Mouse (Mus musculus): ENCODE measurements around the gene Pcbp3.

Pcbp3 gene

DNA sequence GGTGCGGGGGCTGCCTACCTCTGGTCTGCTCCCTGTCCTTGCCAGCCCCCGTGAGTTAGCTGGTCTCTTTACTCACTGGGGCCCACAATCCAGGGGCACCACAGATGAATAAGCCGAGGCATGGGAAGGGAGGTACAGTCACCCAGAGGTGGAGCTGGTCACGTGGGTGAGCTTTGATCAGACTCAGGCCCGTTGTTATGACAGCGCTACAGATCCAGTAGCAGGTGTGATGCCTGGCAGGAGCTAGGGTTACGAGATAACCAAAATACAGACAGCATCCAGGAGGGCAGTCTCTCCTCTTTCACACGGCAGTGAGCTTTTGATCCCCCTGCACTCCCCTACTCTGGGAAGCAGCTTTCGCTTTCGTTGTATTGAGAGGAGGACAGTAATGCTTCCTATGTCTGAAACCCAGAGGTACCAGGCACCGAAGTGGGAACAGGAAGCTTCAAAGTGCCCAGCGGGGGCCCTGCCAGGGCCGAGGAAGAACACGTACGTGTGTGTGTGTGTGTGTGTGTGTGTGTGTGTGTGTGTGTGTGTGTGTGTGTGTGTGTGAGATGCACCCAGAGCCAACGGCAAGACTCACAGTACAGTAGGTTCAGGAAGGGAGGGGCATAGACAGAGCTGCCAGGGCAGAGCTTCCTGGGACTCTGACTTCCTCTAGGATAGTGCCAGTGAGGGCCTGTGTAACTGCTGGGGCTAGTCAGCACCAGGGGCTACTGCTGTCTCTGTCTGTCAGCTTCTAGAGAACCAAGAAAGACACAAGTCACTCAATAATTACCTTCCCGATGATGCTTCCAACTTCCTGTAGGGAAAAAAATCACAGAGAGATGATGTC is 162.7 kb downstream of the Pcbp3 start:
- no peak for DNase-seq

DNA sequence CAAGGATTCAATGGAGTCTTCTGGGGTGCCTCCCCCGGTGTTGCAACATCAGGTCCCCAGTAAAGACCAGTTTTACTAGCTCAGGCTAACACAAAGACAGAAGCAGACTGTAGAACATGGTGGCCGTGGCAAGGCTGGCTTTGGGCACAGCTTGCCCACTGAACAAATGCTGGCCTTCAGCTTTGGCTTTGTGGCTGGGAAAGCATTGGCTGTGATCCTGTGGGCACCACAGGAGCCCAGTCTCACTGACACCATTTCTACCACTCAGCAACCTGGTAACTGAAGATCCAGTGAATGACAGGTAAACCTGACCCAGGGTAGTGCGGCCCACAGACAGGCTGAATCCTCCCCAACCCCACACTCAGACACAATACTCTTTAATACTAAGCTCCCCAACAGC is 167.6 kb downstream of the Pcbp3 start:
- DNase-seq, result no peak

DNA sequence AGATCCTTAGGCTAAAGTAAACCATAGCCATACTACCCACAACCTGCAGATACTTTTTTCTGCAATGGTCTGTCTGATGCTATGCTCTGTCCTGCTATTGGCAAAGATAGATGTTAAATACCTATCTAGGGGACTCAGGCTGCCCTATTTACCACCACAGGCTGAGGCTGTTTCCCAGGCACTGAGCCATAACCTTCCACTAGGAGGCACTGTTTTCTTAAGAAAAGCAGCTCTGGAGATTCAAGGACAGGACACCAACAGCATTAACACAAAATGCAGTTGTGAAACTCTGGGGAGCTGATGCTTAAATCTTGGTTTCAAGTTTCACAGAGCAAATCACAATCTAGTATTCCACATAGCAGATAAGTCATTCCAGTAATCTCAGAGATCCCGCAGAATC is 170.2 kb downstream of the Pcbp3 start:
- DNase-seq, result peak; percentile 43

DNA sequence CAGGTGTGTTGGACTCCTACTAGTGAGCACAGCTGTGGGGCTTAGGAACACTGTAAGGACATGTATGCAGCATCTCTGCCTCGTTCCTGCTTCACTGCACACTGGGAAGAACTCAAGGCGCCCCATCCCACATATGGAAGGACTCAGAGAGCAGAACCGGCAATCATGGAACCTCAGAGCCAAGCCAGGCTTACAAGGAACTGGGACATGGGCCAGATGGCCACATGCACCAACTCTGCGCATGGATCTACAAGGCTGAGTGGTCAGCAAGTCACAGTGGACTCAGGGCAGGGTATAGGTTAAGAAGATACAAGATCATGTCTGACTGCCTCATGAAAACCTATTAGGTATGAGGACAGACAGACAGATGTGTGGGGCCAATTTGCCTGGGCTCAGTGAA is 171.8 kb downstream of the Pcbp3 start:
- DNase-seq, result no peak

DNA sequence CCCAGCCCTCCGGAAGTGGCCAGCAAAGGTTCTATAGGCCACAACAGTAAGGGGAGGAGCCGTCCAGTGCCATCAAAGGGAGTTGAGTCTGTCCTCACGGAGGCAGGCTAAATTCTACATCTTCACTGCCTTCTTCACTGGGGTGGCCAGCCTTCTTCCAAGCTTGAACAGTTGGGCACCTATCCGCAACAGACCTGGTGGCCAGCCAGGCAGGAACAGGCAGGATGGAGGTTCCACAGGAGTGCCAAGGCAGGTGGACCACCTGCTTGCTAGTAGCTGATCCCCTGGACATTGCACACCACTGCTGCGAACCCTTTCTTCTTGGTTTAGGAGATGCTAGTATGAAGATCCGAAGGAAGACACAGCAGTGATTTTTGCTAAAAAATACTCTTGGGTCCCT is 176.4 kb downstream of the Pcbp3 start:
- no peak for DNase-seq

DNA sequence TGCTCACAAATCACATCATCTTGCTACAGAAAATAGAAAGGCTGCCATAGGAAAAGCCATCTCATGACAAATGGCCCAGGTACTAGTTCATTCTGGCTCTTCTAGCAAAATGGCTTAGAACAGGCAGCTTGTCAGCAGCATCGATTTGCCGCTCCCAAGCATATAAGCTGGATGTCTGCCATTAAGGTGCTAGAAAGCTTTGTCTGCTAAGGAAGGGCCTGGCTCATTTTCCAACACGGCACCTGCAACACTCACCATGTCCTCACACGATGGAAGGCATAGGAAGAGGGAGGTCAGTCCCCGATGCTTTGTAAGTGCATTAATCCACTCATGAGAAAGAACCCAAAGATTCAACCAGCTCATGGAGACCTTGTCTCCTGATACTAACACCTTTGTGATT is 182.5 kb downstream of the Pcbp3 start:
- DNase-seq, result no peak

DNA sequence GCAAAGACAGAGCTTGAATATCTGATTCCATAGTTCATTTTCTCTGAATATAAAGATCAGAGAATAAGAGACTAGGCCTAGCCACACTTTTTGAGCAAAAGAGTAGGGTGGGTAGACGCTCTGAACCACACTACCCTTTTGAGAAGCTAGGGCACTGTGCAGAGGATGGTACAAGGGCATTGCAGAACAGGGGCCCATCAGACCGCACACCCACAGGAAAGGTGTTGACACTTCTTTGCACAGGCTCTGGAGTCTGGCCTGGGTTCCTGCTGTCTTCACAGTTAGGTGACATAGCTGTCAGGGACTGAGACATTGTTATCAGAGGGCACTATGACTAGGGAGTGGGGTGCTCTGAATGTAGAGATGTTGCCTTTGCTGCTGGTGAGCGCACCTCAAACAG is 190.1 kb downstream of the Pcbp3 start:
- no peak for DNase-seq

DNA sequence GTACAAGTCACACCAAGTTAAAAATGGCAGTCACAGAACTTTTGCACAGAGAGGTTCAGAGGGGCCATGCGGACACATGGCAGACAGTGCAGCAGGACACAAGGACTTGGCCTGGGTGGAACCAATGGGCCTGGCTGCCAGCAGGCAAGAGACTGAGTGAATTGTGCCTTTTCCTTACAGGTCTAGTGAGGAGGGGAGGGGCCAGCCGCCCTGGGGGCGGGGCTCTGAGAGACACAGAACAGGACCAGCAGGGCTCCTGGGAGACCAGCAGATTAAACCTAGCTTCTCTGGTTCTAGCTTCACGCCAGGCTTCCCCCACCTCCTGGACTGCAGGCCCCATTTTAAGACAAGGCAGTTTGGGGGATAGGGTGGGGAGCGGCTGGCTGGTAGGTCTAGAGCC is 190.6 kb downstream of the Pcbp3 start:
- no peak for DNase-seq

DNA sequence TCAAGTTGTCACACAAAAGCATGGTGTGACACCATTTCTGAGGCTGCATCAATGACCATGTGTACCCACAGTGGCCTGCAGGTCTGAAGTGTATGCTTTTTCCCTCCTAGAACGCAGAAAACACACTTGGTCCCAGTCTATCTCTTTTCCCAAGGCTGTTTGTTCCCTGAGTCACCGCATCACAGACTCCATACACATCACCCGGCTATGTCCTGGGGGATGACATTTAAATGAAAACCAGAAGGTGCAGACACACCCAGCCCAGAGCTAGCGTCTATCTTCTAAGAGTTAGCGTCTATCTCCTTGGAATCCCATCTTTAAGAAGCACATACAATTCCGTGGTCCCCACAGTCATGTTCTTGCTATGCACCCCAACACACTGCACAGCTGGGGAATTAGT is 192.1 kb downstream of the Pcbp3 start:
- no peak for DNase-seq

DNA sequence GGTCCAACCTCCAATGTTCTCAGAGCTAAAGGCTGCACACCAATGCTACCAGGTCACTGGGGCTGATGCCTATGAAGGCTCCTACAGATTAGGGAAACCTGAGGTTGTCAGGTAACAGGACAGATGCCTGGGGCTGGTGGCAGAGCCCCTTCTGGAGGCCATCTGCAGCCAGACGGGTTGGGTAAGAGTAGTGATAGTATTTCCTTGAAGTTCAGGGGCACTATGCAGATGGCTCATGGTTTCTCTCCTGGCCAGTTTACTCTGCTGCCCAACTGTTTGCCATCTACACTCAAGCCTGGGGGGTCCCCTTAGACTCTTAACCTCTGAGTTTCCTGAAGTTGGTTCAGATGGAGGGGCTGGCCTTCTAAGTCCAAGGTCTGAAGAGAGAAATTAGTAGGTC is 195.5 kb downstream of the Pcbp3 start:
- no peak for DNase-seq

DNA sequence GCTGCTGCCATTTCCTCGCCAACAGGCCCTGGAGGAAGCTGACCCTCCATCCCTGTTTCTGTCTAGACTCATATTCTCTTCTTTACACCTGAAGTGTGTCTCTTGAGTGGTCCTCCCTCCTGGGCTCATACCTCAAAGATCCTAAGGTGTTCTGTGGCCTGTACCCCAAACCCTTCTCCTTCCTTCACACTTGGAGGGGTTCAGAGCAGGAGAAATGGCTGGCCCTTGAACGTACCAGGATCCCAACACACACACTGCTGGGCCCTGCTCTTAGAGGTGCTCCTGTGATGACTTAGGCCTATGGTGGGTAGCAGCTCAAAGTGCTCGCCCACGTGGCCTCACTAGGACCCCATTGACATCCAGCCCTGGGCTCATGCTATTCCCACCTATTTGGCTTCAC is 196.8 kb downstream of the Pcbp3 start:
- DNase-seq, result no peak

DNA sequence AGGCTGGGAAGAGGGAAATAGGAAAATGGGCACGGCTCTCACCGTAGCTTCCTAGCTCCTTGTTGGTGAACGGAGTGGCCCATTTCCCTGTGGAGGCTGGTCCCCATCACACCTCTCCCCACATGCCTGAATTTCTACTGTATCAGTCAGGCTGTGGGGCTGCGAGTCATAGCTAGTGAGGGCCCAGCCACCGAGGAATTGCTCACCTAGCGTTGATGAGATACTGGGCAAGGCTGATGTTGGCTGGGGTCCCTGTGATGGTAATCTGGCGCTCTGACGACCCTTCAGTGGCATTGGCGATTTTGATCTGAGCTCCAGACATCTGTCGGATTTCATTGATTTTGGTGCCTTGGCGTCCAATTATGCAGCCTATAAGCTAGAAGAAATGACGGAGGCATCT is 198.7 kb downstream of the Pcbp3 start:
- DNase-seq, result no peak

DNA sequence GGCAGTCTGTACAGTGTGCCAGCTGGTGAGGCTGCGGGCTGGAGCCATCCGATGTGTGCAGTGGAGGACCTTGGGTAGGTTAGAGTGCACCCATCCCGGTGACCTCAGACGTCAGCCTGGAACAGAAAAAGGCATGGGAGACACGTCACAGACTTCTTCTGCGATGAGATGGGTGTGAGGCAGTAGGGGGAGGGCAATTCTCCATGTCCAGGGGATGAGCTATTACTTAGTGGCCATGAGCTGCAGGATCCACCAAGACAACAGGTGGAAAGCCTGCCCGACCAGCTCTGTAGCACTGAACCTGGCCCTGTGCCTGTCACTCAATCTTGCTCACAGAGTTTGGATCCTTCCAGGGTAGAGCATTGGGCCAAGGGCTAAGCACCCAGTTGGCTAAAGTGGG is 199.3 kb downstream of the Pcbp3 start:
- DNase-seq, result no peak

DNA sequence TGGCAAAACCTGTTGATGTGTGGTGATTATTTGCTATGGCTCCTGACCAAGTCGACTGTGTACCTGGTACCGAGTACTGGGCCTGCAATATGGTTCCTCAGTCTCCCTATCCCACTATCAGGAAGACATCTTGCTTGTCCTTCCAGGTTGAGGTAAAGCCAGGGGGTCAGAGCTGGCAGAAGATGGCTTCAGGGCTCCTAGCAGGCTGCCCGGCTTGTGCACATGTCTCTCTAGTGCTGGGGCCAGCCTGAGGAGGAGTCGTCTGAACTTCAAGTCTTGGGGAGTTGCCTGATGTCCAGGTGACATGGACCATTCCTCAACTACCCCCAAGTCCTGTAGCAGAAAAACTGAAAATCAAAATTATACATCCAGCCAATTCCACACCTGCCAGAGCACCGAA is 201.8 kb downstream of the Pcbp3 start:
- no peak for DNase-seq

DNA sequence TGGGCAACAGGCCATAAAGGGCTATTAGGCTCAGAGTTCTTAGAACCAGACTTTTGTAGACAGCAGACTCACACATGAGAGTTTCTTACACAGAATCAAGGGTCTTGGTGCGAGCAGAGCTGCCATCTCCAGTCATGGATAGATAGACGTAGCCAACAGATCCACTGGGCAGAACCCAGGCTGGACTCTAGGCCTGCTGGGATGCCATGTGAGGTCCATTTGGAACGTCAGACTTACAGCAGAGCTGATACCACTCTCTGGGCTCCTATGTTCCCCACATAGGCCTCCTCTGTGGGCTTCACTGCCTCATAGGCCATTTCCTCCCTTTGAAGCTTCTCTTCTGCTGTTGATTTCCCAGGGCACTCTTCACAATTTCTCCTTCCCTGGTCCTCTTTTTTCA is 208.0 kb downstream of the Pcbp3 start:
- DNase-seq, result no peak

DNA sequence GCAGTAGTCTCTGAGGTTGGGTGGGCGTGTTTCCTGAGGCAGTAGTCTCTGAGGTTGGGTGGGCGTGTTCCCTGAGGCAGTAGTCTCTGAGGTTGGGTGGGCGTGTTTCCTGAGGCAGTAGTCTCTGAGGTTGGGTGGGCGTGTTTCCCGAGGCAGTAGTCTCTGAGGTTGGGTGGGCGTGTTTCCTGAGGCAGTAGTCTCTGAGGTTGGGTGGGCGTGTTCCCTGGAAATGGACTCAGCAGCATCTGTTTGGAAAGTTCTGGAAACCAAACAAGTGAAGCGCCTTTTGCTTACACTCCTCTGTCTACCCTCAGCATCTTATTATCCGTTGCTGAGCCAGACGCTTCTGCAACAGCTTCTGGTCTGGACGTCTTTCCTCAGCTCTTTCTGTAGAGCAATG is 217.4 kb downstream of the Pcbp3 start:
- DNase-seq, result peak; percentile 74

DNA sequence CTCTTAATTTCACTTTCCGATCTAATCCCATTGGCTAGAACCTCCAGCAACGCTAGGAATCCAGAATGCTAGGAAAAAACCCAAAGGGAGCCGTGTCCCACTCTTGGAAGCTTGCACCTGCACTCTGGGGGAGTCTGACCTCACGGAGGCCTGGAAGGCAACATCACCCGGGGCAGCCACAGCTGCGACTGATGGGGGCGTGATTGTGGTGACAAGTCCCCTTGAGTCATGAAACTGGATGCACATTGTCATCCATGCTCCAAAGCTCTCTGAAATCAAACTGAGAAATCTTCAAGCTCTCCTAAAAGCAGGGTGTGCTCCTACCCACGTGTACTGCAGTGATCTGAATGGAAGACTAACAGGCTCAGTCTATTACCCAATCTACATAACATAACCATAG is 224.9 kb downstream of the Pcbp3 start:
- peak; percentile 22 for DNase-seq

DNA sequence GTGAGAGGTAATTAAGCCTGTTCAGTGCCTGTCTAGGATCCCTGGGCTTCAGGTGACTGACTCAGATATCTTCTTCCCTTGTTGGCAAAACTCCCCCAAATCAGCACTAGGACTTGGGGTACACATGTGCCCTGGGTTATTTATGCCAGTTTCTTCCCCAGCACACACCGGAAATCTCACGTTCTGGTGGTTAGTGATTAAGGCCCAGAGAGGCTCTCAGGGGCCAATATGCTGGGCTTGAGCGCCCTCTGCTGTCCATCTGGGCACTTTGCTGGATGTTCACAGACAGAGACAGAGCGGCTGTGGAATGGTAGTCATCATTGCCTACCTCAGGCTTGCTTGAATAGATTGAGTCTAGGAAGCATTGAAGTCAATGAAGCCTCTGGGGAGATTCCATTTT is 226.7 kb downstream of the Pcbp3 start:
- peak; percentile 79 for DNase-seq

DNA sequence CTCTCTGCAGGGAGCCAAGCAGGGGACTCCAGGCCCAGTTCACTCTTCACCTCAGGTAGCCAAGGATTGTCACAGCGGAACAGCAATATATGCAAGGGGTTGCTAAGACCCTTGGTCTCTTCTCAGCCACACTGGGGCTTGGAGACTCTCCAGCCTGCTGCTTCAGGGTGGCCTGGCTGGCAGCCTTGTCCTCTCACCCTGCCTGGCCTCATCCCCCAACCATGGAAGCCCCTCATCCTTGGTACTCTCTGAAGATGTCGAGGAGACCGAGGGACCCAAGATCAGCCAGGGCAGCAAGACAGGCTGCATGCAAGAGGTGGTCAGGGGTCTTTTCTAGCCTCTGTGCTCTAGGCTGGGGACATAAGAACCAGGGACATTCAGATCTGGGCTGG is 228.0 kb downstream of the Pcbp3 start:
- no peak for DNase-seq

DNA sequence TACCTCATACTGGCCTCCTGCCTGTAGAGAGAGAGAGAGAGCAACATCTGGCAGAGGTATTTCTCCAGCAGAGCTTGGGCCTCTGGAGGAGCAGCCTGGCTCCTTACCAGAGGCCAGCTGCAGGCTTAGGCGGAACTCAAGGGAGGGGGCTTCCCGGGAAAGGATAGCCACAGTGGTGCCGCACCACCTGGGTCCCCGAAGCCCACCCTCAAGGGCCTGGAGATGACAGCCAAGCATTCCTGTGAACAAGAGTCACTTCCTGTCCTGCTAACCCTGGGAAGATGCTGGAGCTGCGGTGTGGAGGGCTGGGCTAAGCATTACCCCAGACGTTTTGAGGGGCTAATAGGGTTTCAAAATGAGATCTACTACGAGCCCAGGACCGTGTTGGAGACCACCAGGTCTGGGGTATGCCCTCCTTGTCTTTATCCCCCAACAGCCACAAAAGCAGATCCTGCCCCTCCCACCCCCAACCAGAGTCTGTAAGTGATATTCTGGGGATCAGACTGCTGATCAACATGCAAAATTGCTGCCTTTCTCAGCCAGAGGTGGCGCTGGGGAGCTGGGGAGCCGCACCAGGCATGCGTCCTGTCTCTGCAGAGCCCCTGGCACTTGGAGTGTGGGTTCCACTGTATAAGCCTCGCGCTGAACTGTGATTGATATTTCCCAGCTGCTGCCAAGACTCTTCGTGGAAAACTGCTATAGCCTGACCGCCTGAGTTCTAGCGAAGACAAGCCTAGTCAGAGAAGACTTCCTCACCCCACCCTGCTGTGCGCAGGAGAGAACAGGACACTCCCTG is 228.6 kb downstream of the Pcbp3 start:
- peak; percentile 78 for DNase-seq

DNA sequence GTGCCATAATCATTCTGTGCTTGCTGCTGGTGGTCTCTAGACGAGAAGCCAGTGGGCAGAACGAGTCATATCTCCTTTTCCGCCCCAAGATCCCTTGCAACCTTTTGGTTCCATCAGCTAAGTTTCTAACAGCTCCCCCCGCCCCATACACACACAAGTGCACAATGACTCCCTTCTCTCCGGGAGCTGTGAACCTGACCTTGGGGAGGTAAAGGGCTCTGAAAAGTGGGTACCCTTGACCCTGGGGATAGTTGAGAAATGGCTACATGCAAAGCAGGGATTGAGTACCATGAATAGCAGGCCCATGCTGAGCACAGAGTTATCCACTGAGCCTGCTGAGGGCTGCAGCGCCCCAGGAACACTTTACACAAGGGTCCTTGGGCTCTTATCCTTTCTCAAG is 229.3 kb downstream of the Pcbp3 start:
- no peak for DNase-seq

DNA sequence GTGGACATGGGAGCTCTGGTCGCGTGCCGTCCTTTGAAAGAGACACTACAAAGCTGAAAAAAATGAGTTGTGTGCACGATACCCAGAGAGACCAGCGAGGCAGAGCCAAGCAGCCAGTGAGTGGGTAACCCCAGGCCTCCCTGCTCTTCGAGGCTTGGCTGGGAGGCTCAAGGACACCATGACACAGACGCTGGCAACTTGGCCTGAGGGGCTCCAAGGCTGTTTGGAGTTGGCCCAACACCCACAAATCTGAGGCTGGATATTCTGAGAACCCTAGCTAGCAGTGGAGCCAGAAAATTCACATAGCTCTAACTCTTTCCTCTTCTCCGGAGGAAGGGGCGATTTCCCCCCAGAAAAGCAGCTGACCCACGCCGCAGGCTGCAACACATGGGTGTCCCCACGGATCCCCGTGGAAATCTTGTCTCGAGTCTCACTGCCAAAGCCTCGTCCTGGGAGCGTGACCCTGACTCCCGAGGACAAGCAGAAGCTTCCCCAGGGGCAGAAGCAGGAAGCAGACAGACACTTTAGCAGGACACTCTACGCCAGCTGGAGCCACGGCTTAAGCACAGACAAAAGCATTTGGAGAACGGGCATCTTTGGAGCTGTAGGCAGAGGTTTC is 230.0 kb downstream of the Pcbp3 start:
- no peak for DNase-seq

DNA sequence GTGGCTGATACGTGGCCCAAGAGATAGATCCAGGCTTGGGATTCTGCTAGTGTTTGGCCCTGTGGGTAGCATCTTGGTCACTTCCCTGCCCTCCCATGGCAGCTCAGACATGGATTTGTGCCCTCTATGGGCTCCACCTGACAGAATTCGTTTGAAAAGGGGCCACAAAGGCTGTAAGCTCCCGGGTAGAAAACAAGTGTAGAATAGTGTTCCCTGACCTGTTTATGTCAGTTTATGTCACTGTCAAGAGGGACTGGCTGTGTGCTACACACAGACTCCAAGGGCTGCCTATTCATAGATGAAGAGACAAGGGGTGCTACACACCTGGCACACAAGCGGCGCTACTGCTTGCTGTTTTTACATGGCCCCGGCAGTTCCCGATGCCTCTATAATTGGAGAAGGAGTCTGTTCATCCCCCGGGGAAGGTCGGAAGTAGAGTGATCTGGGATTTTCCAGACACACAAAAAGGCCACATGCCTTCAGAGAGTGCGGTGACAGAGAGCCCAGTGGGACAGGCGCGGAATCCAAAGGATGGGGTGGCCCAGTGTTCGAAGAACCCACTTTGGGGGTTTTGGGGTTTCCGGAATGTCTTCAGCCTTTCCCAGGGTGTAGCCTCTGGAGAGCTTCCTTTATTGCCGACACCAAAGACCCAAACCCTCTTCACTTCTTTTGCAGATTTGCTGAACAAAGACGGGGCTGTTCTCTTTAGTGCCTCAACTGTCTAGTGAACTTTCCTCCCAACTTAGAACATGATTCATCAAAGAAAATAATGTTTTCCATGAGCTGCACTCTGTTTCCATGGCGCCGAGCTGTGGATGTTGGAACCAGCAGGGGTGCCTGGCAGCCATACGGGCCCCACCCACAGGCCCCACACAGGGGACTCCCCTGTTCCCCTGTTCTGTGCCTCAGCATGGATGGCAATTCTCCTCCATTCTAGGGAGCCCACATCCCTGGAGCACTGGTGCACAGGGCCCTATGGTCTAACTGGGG is 231.8 kb downstream of the Pcbp3 start:
- DNase-seq, result peak; percentile 81
